Mouse (Mus musculus) lung, postnatal 14 days (tissue): ENCODE results near the gene Pitpnb.

Experiments used
- DNase-seq: peaks from one replicate; pipeline ENCODE4 v3.0.0; 2021

Pitpnb gene

GRCm38 (mm10) chr5:111401879-111402650 lies 71.5 kb downstream of the Pitpnb start:
- DNase-seq, result peak; percentile 62

GRCm38 (mm10) chr5:111402651-111402996 lies 72.1 kb downstream of the Pitpnb start:
- peak; percentile 40 for DNase-seq

GRCm38 (mm10) chr5:111404721-111405120 lies 74.2 kb downstream of the Pitpnb start:
- DNase-seq, result no peak

- DNase-seq, result peak; percentile 32
Observed at GRCm38 (mm10) chr5:111408470-111409105, 78.0 kb downstream of the Pitpnb start.

- peak; percentile 47 for DNase-seq
Observed at GRCm38 (mm10) chr5:111409412-111410044, 79.0 kb downstream of the Pitpnb start.

- no peak for DNase-seq
Observed at GRCm38 (mm10) chr5:111410665-111411064, 80.1 kb downstream of the Pitpnb start.

GRCm38 (mm10) chr5:111414192-111414591 lies 83.6 kb downstream of the Pitpnb start:
- peak; percentile 86 for DNase-seq

GRCm38 (mm10) chr5:111414770-111415249 lies 84.2 kb downstream of the Pitpnb start:
- no peak for DNase-seq

GRCm38 (mm10) chr5:111415575-111415974 lies 85.0 kb downstream of the Pitpnb start:
- no peak for DNase-seq

GRCm38 (mm10) chr5:111416048-111416447 lies 85.5 kb downstream of the Pitpnb start:
- no peak for DNase-seq

- peak; percentile 88 for DNase-seq
Observed at GRCm38 (mm10) chr5:111416591-111417374, 86.2 kb downstream of the Pitpnb start, which contains the start of gene Mn1. Gene Mn1, plus strand, starts transcription at chr5:111417362.

- peak; percentile 37 for DNase-seq
Observed at GRCm38 (mm10) chr5:111417378-111418131, 87.0 kb downstream of the Pitpnb start.

GRCm38 (mm10) chr5:111418202-111419120 lies 87.9 kb downstream of the Pitpnb start:
- DNase-seq, result no peak

- no peak for DNase-seq
Observed at GRCm38 (mm10) chr5:111419121-111419881, 88.7 kb downstream of the Pitpnb start.

GRCm38 (mm10) chr5:111420011-111420691 lies 89.6 kb downstream of the Pitpnb start:
- no peak for DNase-seq

- DNase-seq, result no peak
Observed at GRCm38 (mm10) chr5:111420896-111421295, 90.3 kb downstream of the Pitpnb start.

GRCm38 (mm10) chr5:111421424-111421823 lies 90.9 kb downstream of the Pitpnb start:
- no peak for DNase-seq

- DNase-seq, result no peak
Observed at GRCm38 (mm10) chr5:111422058-111422800, 91.7 kb downstream of the Pitpnb start.

GRCm38 (mm10) chr5:111423011-111423410 lies 92.4 kb downstream of the Pitpnb start:
- no peak for DNase-seq
